Mouse (Mus musculus) neural tube, embryonic 11.5 days (tissue): Measurements from ENCODE around the gene Afap1l2. TPM values are rescaled to one million over a fixed set of nuclear protein-coding genes. Genes with fewer than 3 reads are reported as not detected.

Experiments
- ATAC-seq: fragments of 200-750 bp; cut with Nextera tagmentation; 2 replicates; pipeline ENCODE4 v1.8.0; 2017; ENCODE audit warnings: moderate number of reproducible peaks, mild to moderate bottlenecking, moderate TSS enrichment, moderate library complexity; ENCODE audit not compliant: insufficient read depth, low FRiP score, low TSS enrichment
- DNase-seq: peaks from one replicate; pipeline ENCODE4 v3.0.0-alpha.2; 2015; ENCODE audit warnings: low spot score
- H3K27ac ChIP-seq: fragments of 300-500 bp; sonication (generic); 2 replicates; pipeline ENCODE4 v1.5.1; 2014; ENCODE audit warnings: low read depth, mild to moderate bottlenecking, low read length
- H3K27me3 ChIP-seq: fragments of 300-500 bp; sonication (generic); 2 replicates; pipeline ENCODE4 v1.6.1; 2014; ENCODE audit warnings: mild to moderate bottlenecking, low read length, mixed read lengths; ENCODE audit not compliant: control insufficient read depth, insufficient read depth
- H3K36me3 ChIP-seq: fragments of 300-500 bp; sonication (generic); 2 replicates; pipeline ENCODE4 v1.6.1; 2014; ENCODE audit warnings: mild to moderate bottlenecking, low read length, moderate library complexity, mixed read lengths; ENCODE audit not compliant: control insufficient read depth, insufficient read depth
- H3K4me1 ChIP-seq: fragments of 300-500 bp; sonication (generic); 2 replicates; pipeline ENCODE4 v1.6.1; 2014; ENCODE audit warnings: low read length, mixed read lengths; ENCODE audit not compliant: control insufficient read depth, insufficient read depth
- H3K4me2 ChIP-seq: fragments of 300-500 bp; sonication (generic); 2 replicates; pipeline ENCODE4 v1.6.1; 2014; ENCODE audit warnings: low read depth, mild to moderate bottlenecking, moderate library complexity
- H3K4me3 ChIP-seq: fragments of 300-500 bp; sonication (generic); 2 replicates; pipeline ENCODE4 v1.5.1; 2014; ENCODE audit warnings: low read depth, low read length
- H3K9ac ChIP-seq: fragments of 300-500 bp; sonication (generic); 2 replicates; pipeline ENCODE4 v1.6.1; 2014; ENCODE audit warnings: mild to moderate bottlenecking, low read length
- H3K9me3 ChIP-seq: fragments of 300-500 bp; sonication (generic); 2 replicates; pipeline ENCODE4 v1.6.1; 2016; ENCODE audit warnings: low read length; ENCODE audit not compliant: control insufficient read depth
- WGBS: fragments of 180-500 bp; shearing (Covaris S2); extraction: QIAGEN DNeasy Blood & Tissue Kit; methylation state at CpG from one replicate; pipeline ENCODE4 v1.1.7; 2014; 5-methylcytosine and 5-hydroxymethylcytosine counted together
- polyA plus RNA-seq: library from polyadenylated mRNA; unstranded; fragments of >200 nt; fragmentation: Nextera tagmentation; extraction: Ambion mirVana; gene quantifications from 2 replicates; pipeline ENCODE4 v1.2.1, GENCODE M21; 2014

Afap1l2 gene
- polyA plus RNA-seq, 1 experiment from 2014 or later: 11.4 TPM

GRCm38 (mm10) chr19:56892586-56892985 is 115.4 kb downstream of the Afap1l2 start:
- ATAC-seq: no peak
- Histone ChIP-seq H3K9me3 (no peaks in the 10 kb centered on the region), H3K4me2 (no peak overlapping the region), H3K4me1 (no peaks in the 10 kb centered on the region), H3K36me3 (no peaks in the 10 kb centered on the region), H3K27me3 (no peaks in the 10 kb centered on the region), H3K4me3 (no peak overlapping the region), H3K27ac (no peak overlapping the region), H3K9ac (no peak overlapping the region)
- WGBS: 56% methylated on average over 5 of the region's 5 CpGs
- DNase-seq: no peak

GRCm38 (mm10) chr19:56891438-56891837 is 116.6 kb downstream of the Afap1l2 start:
- Histone ChIP-seq H3K9me3 (no peaks in the 10 kb centered on the region), H3K4me3 (no peak overlapping the region), H3K36me3 (no peaks in the 10 kb centered on the region), H3K4me1 (no peaks in the 10 kb centered on the region), H3K4me2 (no peak overlapping the region), H3K9ac (no peak overlapping the region), H3K27me3 (no peaks in the 10 kb centered on the region), H3K27ac (no peak overlapping the region)
- DNase-seq (no peak), ATAC-seq (no peak)
- 47% methylated on average over 2 of the region's 2 CpGs for WGBS

- H3K4me3 ChIP-seq: no peak overlapping the region
- DNase-seq (no peak), ATAC-seq (no peak)
- H3K4me2 ChIP-seq: no peak overlapping the region
- no peak overlapping the region for H3K27ac ChIP-seq
- no peaks in the 10 kb centered on the region for H3K9me3 ChIP-seq
- H3K4me1 ChIP-seq: no peaks in the 10 kb centered on the region
- no peaks in the 10 kb centered on the region for H3K27me3 ChIP-seq
- no peaks in the 10 kb centered on the region for H3K36me3 ChIP-seq
- WGBS: 82% methylated on average over 5 of the region's 5 CpGs
- no peak overlapping the region for H3K9ac ChIP-seq
Observed at GRCm38 (mm10) chr19:56888654-56889053, 119.4 kb downstream of the Afap1l2 start.

GRCm38 (mm10) chr19:56887879-56888278 is 120.1 kb downstream of the Afap1l2 start:
- Histone ChIP-seq H3K4me2 (no peak overlapping the region), H3K36me3 (no peaks in the 10 kb centered on the region), H3K9me3 (no peaks in the 10 kb centered on the region), H3K4me1 (no peaks in the 10 kb centered on the region), H3K27ac (no peak overlapping the region), H3K27me3 (no peaks in the 10 kb centered on the region), H3K4me3 (no peak overlapping the region), H3K9ac (no peak overlapping the region)
- ATAC-seq (no peak), DNase-seq (no peak)
- whole genome bisulfite sequencing: 87% methylated on average over 10 of the region's 10 CpGs

- no peak overlapping the region for H3K9ac ChIP-seq
- H3K27me3 ChIP-seq: peaks cover 32% of the 10 kb centered on the region
- H3K36me3 ChIP-seq: no peaks in the 10 kb centered on the region
- peaks cover 5% of the 10 kb centered on the region; the same call in 1 of the 2 replicates for H3K4me1 ChIP-seq
- H3K4me3 ChIP-seq: no peak overlapping the region
- H3K9me3 ChIP-seq: no peaks in the 10 kb centered on the region
- ATAC-seq: no peak
- H3K4me2 ChIP-seq: no peak overlapping the region
- no peak for DNase-seq
- WGBS: 80% methylated on average over 6 of the region's 6 CpGs
- H3K27ac ChIP-seq: no peak overlapping the region
Observed at GRCm38 (mm10) chr19:56877364-56877763, 130.7 kb downstream of the Afap1l2 start.

- ATAC-seq (no peak), DNase-seq (peak; percentile 39)
Observed at GRCm38 (mm10) chr19:56874601-56875315, 133.3 kb downstream of the Afap1l2 start.

GRCm38 (mm10) chr19:56873816-56874600 is 134.0 kb downstream of the Afap1l2 start, which contains the start of gene Vwa2:
Gene Vwa2, plus strand, starts transcription at chr19:56874249.
- Histone ChIP-seq H3K36me3 (no peaks in the 10 kb centered on the region), H3K27ac (no peak within 1 kb of the TSS), H3K4me3 (peak within 1 kb of the TSS; percentile 44), H3K27me3 (peaks cover 35% of the 10 kb centered on the region), H3K4me1 (peaks cover 5% of the 10 kb centered on the region; the same call in 1 of the 2 replicates), H3K4me2 (peak within 1 kb of the TSS; percentile 93), H3K9me3 (no peaks in the 10 kb centered on the region), H3K9ac (peak within 1 kb of the TSS; percentile 27)
- peak; percentile 56 for DNase-seq
- no peak for ATAC-seq
- WGBS: 2% methylated on average over 70 of the region's 71 CpGs

More at GRCm38 (mm10) chr19:56874601-56875315, 133.3 kb downstream of the Afap1l2 start:
- Histone ChIP-seq H3K27ac (no peak overlapping the region), H3K27me3 (peaks cover 35% of the 10 kb centered on the region), H3K36me3 (no peaks in the 10 kb centered on the region), H3K4me1 (peaks cover 5% of the 10 kb centered on the region; the same call in 1 of the 2 replicates), H3K9ac (peak overlapping the region; percentile 27), H3K4me2 (peak overlapping the region; percentile 93), H3K4me3 (peak overlapping the region; percentile 44), H3K9me3 (no peaks in the 10 kb centered on the region)
- WGBS: 10% methylated on average over 30 of the region's 30 CpGs

- 72% methylated on average over 4 of the region's 4 CpGs for WGBS
- no peak overlapping the region for H3K4me2 ChIP-seq
Observed at GRCm38 (mm10) chr19:56867701-56868100, 140.3 kb downstream of the Afap1l2 start.

More at GRCm38 (mm10) chr19:56867701-56868100, 140.3 kb downstream of the Afap1l2 start:
- no peak overlapping the region for H3K27ac ChIP-seq
- H3K4me3 ChIP-seq: no peak overlapping the region
- DNase-seq: no peak
- no peaks in the 10 kb centered on the region for H3K36me3 ChIP-seq
- 0 out of 2 replicates have a peak, but pooled peaks cover 3% of the 10 kb centered on the region for H3K27me3 ChIP-seq
- no peaks in the 10 kb centered on the region for H3K9me3 ChIP-seq
- no peak for ATAC-seq
- H3K4me1 ChIP-seq: no peaks in the 10 kb centered on the region
- no peak overlapping the region for H3K9ac ChIP-seq
